Mouse (Mus musculus) adrenal gland, postnatal 4 days (tissue): ENCODE data around the gene Fancd2. TPM values are rescaled to one million over a fixed set of nuclear protein-coding genes. Genes with fewer than 3 reads are reported as not detected.

Source experiments
- DNase-seq, 2 experiments: peaks; one replicate each; pipeline ENCODE4 v3.0.0; 2021 to 2022; ENCODE audit warnings: low spot score in 2 of 2, mixed read lengths in 2 of 2
- total RNA-seq, 2 experiments: library from RNA; stranded (reverse); gene quantifications; 2 replicates each; pipeline ENCODE4 v1.2.3; 2021

Gene Fancd2
- total RNA-seq, 2 experiments from 2014 or later, result 7.9 to 8.1 TPM

GRCm38 (mm10) chr6:113605224-113605545, 73.7 kb downstream of the Fancd2 start:
- DNase-seq, result no peak

GRCm38 (mm10) chr6:113608871-113609270, 77.4 kb downstream of the Fancd2 start:
- DNase-seq, result no peak

GRCm38 (mm10) chr6:113609293-113609692, 77.8 kb downstream of the Fancd2 start:
- no peak for DNase-seq

DNA sequence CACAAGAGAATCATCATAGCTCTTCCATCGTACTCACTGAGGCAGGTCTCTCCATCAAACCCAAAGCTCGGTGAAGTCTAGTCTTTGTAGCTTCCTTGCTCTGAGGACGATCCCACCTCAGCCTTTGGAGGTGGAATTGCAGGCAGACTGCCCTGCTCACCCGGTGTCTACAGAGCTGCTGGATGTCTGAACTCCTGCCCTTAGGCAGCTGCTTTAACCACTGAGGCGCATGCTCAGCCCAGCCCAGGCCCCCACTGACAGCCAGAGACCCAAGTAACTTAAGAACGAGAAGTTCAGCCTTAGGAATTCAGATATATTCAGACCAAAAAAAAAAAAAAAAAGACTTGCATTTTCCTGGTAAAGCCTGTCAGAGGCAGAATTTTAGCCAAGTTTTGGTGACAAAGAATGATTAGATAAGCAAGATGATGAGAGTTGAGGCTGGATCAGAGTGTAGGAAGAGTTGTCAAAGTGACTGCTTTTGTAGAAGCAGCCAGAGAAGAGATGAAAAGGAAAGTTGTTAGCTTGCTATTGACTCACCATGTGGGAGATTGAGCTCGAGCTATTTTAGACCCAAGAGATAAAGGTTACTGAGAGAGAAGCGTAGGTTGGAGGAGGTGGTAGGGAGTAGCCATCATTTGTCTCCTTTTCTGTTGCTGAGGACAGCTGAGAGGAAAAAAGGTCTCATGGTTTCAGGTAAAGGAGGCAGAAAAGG, 80.9 kb downstream of the Fancd2 start:
- DNase-seq, result no peak

DNA sequence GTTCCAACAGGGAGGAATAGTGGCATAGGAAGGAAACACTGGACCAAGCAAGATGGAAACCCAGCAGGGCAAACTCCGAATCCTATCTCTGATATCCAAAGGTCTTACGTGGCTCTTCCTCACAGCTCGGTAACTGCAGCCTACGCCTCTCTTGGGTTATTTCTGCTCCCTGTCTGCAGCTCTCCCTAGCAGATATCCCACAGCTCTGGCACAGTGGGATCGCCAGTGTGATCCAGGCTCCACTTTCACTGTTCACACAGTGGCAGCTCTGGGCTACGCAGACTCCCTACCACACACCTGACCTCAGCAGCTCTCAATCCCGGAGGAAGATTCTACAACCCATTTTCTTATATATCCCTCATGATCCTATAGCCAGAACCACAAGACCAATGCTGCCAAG, 82.7 kb downstream of the Fancd2 start:
- DNase-seq, result no peak

DNA sequence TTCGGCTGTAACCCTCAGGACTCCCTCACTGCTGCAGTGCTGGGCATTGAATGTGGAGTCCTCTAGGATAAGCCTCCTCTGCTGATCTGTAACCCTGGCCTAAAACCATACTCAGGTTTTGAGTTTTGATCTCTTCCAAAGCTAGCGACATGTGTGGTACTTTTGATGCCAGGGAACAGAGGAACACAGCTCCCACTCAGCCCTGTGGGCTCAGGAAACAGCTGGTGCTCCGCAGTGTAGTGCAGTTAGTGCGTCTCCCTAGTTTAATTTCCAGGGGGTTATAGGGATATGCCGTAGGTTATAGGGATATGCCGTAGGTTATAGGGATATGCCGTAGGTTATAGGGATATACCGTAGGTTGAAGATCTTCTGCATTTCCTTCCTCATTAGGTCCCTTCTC, 83.5 kb downstream of the Fancd2 start:
- DNase-seq, result no peak

DNA sequence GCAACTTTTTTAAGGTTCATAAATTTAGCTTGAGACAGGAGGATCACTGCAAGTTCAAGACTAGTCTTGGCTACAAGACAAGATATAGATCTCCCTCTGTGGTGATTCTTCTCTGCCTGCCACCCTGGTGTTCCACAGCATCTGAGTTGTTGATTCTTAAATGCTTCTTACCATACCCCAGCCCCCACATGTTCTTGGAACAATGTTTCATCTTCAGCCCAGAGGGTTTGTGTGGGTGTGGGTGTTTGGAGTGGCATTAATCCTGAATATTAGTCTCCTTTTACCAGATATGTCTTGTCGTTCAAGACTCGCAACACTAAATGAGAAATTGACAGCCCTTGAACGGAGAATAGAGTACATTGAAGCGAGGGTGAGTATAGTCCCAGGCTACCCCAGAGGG, 84.0 kb downstream of the Fancd2 start:
- DNase-seq, result no peak

GRCm38 (mm10) chr6:113623386-113623785, 91.9 kb downstream of the Fancd2 start:
- DNase-seq, result no peak

GRCm38 (mm10) chr6:113623941-113624751, 92.7 kb downstream of the Fancd2 start, which contains the start of gene Vhl:
Gene Vhl, plus strand, starts transcription at chr6:113623959.
- peak; percentile 62 to 71 for DNase-seq

- no peak for DNase-seq
Measured at GRCm38 (mm10) chr6:113624989-113625770, 93.7 kb downstream of the Fancd2 start.

- no peak for DNase-seq
Measured at GRCm38 (mm10) chr6:113630322-113630721, 98.8 kb downstream of the Fancd2 start.

GRCm38 (mm10) chr6:113632863-113633262, 101.4 kb downstream of the Fancd2 start:
- DNase-seq, result no peak

DNA sequence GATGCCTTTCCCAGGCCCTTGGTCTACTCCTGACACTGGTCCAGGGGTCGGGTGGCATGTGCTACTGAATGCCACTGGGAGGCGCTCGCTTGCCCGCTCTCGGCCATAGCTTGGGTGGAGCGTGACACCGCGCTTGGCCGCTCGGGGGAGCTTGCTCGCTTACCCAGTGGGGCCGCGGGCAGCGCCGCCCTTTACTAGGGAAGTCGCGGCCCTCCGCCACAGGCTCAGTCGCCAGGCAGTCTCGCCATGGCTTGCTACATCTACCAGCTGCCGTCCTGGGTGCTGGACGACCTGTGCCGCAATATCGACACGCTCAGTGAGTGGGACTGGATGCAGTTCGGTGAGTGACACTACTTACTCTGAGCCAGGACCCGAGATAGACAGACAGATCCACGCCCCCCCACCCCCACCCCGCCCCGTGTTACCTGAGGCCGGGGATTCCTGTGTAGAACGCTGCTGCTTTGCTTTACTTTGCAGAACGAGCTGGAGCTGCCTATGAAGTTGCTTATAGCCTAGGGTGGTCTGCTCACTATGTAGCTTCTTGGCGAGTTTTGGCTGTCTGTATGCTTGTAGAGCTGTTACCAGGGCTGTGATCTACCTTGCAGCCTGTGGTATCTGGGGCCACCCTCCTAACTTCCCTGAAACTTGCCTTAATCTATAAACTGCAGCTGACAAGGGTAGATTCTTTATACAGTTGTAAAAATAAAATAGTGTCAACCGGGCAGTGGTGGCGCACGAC, 107.0 kb downstream of the Fancd2 start, which contains the start of gene Irak2:
TSS of gene Irak2 (plus strand) at position 166 of the 739 bp plus-strand sequence.
- DNase-seq, result peak; percentile 92 to 93

DNA sequence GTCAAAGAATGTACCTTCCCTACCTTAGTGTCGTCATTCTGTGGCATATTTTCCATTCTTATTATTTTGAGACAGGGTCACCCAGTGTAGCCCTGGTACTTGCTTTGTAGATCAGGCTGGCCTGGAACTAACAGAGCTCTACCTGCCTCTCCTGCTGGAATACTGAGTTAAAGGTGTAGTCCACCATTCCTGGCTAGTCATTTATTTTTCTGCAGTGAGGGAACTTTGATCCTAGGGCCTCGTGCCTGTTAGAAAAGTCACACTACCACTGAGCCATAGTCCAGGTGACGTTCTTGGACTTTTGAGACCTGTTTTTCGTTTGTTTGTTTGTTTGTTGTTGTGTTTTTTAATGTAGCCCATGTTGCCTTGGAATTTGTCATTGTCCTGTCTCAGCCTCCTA, 107.7 kb downstream of the Fancd2 start:
- no peak for DNase-seq

GRCm38 (mm10) chr6:113642605-113643004, 111.1 kb downstream of the Fancd2 start:
- no peak for DNase-seq

GRCm38 (mm10) chr6:113643021-113643420, 111.5 kb downstream of the Fancd2 start:
- DNase-seq, result no peak

- no peak for DNase-seq
Measured at GRCm38 (mm10) chr6:113643967-113644366, 112.5 kb downstream of the Fancd2 start.

GRCm38 (mm10) chr6:113644808-113645207, 113.3 kb downstream of the Fancd2 start:
- DNase-seq, result no peak
